Mouse (Mus musculus) ES-Bruce4 (cell line): ENCODE data around the gene Tube1. TPM values are rescaled to one million over a fixed set of nuclear protein-coding genes. Genes with fewer than 3 reads are reported as not detected.
"Not testable (repeated sequence)": the region's sequence is repeated elsewhere in the genome, so short reads cannot be mapped to it uniquely, and the experiment has no call there.

ENCODE experiments used
- H3K27ac ChIP-seq: 2 replicates; pipeline ENCODE4 v1.5.1; 2012; ENCODE audit warnings: low read length, inconsistent platforms; ENCODE audit not compliant: insufficient read depth
- H3K27me3 ChIP-seq: 2 replicates; pipeline ENCODE4 v1.6.1; 2012; ENCODE audit warnings: mild to moderate bottlenecking, low read length, inconsistent platforms; ENCODE audit not compliant: control insufficient read depth, poor library complexity, insufficient read depth, severe bottlenecking
- H3K36me3 ChIP-seq: 2 replicates; pipeline ENCODE4 v1.6.1; 2012; ENCODE audit warnings: inconsistent platforms, mild to moderate bottlenecking, low read length, moderate library complexity; ENCODE audit not compliant: control insufficient read depth, poor library complexity, insufficient read depth, severe bottlenecking
- H3K4me1 ChIP-seq: one replicate; pipeline ENCODE4 v1.8.1; 2011; ENCODE audit warnings: low read length; ENCODE audit not compliant: control insufficient read depth, insufficient read depth
- H3K4me3 ChIP-seq: 2 replicates; pipeline ENCODE4 v1.5.1; 2011; ENCODE audit warnings: low read depth, mild to moderate bottlenecking, low read length
- H3K9ac ChIP-seq: 2 replicates; pipeline ENCODE4 v1.6.1; 2012; ENCODE audit warnings: low read depth, mild to moderate bottlenecking, inconsistent platforms; ENCODE audit not compliant: poor library complexity, severe bottlenecking
- H3K9me3 ChIP-seq: replicated peaks from 2 replicates; pipeline ENCODE4 v1.6.1; 2012; ENCODE audit warnings: mild to moderate bottlenecking, low read length, inconsistent platforms; ENCODE audit not compliant: control insufficient read depth, poor library complexity, insufficient read depth, severe bottlenecking
- CTCF ChIP-seq: IDR thresholded peaks from one replicate; pipeline ENCODE4 v1.8.1; 2011; ENCODE audit warnings: low read depth, low read length
- EP300 ChIP-seq: IDR thresholded peaks from 2 replicates; pipeline ENCODE4 v1.6.1; 2011; ENCODE audit warnings: low read depth, low read length; ENCODE audit not compliant: insufficient read depth
- POLR2A ChIP-seq: IDR thresholded peaks from one replicate; pipeline ENCODE4 v1.8.1; 2011; ENCODE audit warnings: low read length; ENCODE audit not compliant: insufficient read depth
- polyA plus RNA-seq: library from polyadenylated mRNA; stranded (reverse); fragments of >200 nt; gene quantifications from 2 replicates; pipeline ENCODE4 v1.2.4, GENCODE M21; 2011; ENCODE audit warnings: low read depth; ENCODE audit not compliant: missing spikeins, insufficient read depth, insufficient read length

The Tube1 gene
- polyA plus RNA-seq, 1 experiment = 25.6 TPM

GRCm38 (mm10) chr10:39184864-39185544 is 51.2 kb downstream of the Tube1 start:
- Histone ChIP-seq H3K27ac (no peak overlapping the region), H3K9me3 (no peaks in the 10 kb centered on the region), H3K36me3 (no peaks in the 10 kb centered on the region), H3K27me3 (no peaks in the 10 kb centered on the region), H3K9ac (no peak overlapping the region), H3K4me1 (no peaks in the 10 kb centered on the region), H3K4me3 (no peak overlapping the region)
- TF ChIP-seq POLR2A (no peak), CTCF (no peak), EP300 (no peak)

- TF ChIP-seq CTCF = no peak
- no peak for TF ChIP-seq EP300
- TF ChIP-seq POLR2A = no peak
- H3K27me3 ChIP-seq = no peaks in the 10 kb centered on the region
- no peak overlapping the region for H3K27ac ChIP-seq
- H3K36me3 ChIP-seq = no peaks in the 10 kb centered on the region
- H3K9ac ChIP-seq = no peak overlapping the region
- no peaks in the 10 kb centered on the region for H3K4me1 ChIP-seq
- H3K4me3 ChIP-seq = no peak overlapping the region
- no peaks in the 10 kb centered on the region for H3K9me3 ChIP-seq
Observed at GRCm38 (mm10) chr10:39185545-39185906, 51.8 kb downstream of the Tube1 start.

- no peak overlapping the region for H3K9ac ChIP-seq
- TF ChIP-seq CTCF (no peak), POLR2A (no peak), EP300 (no peak)
- no peaks in the 10 kb centered on the region for H3K4me1 ChIP-seq
- no peaks in the 10 kb centered on the region; the same call in 1 of the 2 replicates for H3K27me3 ChIP-seq
- H3K4me3 ChIP-seq = no peak overlapping the region
- no peaks in the 10 kb centered on the region for H3K36me3 ChIP-seq
- H3K27ac ChIP-seq = no peak overlapping the region
- H3K9me3 ChIP-seq = no peaks in the 10 kb centered on the region
Observed at GRCm38 (mm10) chr10:39192673-39193072, 58.9 kb downstream of the Tube1 start.

- H3K27ac ChIP-seq, H3K9me3 ChIP-seq, H3K9ac ChIP-seq, H3K27me3 ChIP-seq, H3K4me1 ChIP-seq, H3K36me3 ChIP-seq, H3K4me3 ChIP-seq: not testable (repeated sequence)
Observed at GRCm38 (mm10) chr10:39198216-39198615, 64.4 kb downstream of the Tube1 start.

Other genes with a start within 250 kb of the Tube1 start
- 1.7 and 1.9 TPM in 2 replicates for gene Lama4, start 168.5 kb upstream of the Tube1 start, polyA plus RNA-seq
- gene Fam229b, start 62 bp upstream of the Tube1 start, polyA plus RNA-seq = 3.5 and 4.5 TPM in 2 replicates
- gene Ccn6, start 29.8 kb downstream of the Tube1 start, polyA plus RNA-seq = not detected in 2 replicates
- 19.1 and 25.5 TPM in 2 replicates for gene Fyn, start 234.9 kb downstream of the Tube1 start, polyA plus RNA-seq